Mouse (Mus musculus) 3134 (cell line): Measurements from ENCODE around the gene Ddx56.
"Not testable (repeated sequence)": the region's sequence is repeated elsewhere in the genome, so short reads cannot be mapped to it uniquely, and the experiment has no call there.

Experiments
- DNase-seq: peaks from one replicate; pipeline ENCODE4 v3.0.0-alpha.2; 2011; ENCODE audit warnings: low spot score; ENCODE audit not compliant: insufficient read length; ENCODE audit errors: extremely low read depth

The Ddx56 gene

DNA sequence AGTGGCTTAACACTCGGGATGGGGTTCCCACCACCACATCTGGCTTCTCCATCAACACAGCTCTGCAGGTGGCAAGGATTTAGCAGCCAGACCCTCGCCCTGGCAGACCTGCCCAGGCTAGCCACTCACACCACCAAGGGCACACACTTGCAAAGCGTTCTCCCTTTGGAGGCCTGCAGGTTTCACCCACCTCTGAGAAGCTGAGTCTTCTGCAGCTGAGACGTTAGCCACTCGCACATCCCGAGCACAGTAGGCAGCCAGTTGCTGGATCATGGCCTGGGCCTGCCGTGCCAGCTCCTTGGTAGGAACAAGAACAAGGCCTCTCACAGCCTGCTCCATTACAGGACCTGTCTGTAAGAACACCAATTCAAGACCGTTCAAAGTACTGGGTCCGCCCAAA lies 951 bp downstream of the Ddx56 start:
- DNase-seq = no peak

DNA sequence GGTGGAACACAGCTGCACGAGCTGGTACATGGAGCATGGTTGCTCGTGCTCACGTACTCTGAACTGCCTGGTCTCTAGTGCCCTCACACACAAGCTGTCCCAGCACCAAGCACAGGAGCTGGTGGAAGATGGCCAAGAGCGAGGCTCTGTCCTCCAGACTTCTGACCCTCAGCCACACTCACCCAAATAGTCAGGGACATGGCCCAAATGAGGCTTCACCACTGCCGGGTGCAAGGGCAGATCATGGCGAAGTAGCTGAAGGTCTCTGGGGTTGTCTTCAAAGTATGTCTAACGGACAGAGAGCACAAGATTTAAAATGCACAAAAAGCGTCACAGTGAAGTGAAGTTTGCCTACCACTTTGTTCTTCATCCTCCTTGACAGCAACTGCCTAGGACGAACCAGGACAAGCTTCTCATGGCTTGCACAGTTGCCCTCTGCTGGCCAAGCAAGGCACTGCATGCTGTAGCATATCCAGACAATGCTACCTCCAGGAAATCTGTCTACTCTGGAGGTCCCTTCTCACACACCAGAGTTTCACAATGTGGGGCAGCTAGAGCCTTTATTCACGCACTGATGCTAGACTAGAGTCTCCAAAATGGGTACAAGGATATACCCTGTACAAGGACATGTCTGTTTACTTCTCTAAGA lies 6.0 kb downstream of the Ddx56 start:
- no peak for DNase-seq

DNA sequence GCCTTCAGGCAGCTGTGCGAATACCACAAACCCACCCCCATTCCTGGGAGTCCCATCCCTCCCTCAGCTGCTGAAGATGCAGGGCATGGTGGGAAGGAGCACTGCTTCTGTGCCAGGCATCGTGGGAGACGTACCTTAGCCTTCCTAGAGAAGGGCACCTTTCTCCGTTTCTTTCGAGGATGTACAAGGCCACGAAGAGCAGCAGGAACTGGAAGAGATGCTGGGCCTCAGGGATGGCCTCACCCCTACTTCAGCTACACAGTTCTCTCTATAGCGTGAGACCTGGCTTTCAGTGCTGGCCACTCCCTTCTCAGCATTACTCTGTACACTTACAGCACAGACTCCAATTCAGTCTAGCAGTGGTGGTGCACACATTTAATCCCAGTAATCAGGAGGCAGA lies 8.2 kb downstream of the Ddx56 start:
- no peak for DNase-seq

DNA sequence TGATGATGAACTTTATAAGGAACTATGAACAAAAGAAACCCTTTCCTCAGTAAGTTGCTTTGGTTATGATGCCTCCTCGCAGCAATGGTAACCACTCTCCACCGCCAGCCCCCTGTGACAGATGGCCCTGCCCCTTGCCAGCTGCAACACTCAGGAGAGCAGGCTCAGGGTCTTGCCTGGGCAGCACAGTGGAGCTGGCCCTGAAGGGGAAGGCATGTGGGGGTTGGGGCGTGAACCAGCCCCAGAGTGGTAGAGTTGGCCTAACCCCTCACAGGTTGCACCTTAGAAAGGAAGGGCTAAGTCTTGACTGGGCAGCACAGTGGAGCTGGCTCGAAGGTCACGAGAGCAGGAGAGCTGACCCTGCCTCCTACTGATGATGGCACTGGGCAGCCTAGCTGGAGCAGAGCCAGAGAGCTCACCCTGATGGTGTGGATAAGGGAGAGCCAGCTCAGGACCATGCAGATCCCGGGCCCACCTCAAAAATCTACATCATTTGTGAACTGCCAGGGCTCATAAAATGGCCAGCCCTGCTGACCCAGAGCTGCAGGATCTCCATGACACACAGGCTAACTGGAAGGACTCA lies 11.0 kb downstream of the Ddx56 start:
- no peak for DNase-seq

DNA sequence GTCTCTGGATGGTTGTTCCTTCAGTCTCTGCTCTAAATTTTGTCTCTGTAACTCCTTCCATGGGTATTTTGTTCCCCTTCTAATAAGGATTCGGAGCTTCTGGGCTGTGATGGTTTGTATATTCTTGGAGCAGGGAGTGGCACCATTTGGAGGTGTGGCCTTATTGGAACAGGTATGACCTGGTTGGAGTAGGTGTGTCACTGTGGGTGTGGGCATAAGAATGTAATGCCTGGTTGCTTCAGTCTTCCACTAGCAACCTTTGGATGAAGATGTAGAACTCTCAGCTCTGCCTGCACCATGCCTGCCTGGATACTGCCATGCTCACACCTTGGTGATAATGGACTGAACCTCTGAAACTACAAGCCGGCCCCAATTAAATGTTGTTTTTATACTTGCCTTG lies 13.0 kb downstream of the Ddx56 start:
- DNase-seq = not testable (repeated sequence)

DNA sequence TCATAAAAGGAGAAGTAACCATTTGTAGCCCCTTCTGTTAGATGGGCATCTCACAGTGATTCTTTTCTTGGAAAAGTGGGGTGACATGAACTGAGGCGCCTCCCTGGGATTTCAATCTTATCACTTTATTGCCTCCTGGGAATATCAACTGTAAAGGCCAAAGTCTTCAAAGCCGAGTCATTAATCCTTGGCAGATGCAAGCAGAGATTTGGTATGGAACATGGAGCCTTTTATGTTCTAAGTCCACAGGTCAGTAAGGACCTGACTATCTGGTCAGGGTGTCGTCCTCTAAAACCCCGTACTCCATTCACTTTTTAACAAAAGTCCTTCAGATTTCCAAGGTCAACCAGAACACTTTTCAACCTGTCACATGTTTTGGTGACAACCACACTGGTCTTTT lies 14.7 kb downstream of the Ddx56 start:
- no peak for DNase-seq

DNA sequence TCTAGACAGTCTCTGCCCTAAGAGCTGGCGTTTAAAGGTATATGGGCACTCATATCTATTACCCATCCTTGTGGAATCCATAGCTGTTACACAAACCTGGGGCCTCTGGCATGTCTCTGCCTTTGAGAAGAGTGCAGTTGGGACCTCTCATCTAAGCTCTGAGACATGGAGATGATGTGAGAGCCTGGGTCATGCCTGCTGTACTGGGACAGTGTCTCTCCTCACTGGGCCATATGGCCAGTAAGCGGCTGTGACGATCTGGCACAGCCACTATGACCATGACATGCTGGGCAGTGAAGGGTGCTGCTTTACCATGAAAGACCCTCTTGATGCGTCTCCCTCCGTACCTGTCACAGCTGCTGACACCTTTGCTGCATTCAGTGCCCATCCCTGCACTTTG lies 15.3 kb downstream of the Ddx56 start:
- DNase-seq = no peak

DNA sequence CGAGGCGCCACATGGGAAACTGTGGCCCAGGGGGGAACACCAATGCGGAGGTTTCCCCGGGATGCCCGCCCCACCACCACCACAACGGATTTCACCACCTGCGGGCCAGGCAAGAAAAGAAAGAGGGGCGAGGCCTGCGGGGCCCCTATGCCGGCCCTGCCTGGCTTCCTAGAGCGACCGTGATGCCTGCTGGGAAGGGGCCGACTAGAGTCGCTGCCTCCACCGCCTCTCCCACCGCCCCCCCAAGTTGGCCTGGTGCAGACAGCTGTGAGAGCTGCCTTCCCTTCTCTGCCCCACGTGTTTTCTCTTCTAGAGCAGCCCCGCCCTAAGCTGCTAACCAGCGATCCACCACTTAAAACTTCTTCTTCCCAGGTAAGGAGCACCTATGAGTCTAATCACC lies 22.9 kb downstream of the Ddx56 start:
- no peak for DNase-seq

DNA sequence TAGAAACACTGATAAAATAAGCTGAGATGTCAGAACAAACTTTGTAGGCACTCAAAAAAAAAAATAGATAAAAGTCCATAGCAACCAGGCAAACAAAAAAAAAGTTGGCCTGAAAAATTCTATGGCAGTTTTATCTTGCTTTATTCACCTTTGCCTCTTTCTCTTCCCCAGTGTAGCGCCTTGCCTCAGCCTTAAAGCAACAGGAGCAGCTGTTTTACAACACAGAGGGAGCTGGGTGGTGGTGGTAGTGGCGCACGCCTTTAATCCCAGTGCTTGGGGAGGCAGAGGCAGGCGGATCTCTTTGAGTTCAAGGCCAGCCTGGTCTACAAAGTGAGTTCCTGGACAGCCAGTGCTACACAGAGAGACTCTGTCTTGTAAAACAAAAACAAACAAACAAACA lies 34.5 kb downstream of the Ddx56 start:
- no peak for DNase-seq

DNA sequence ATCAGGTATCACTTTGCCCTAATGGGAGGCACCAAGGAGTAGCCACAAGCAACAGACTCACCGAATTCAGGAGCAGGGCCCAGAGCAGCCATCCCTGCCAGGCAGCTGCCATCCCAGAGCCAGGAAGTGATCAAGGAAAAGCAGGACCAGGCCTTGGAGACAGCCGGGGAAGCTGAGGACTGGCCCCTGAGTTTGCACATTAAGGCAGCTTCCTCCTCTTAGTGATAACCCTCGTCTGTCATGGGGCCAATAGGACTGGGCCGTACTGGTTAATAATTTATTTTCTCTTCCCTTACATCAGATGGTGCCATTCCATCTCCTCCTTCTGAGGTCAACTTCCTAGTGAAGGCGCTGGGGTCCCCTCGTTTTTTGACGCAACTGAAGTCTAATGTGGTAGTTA lies 37.6 kb downstream of the Ddx56 start, which contains the start of gene Npc1l1:
Gene Npc1l1 (minus strand): TSS at position 132 of the 400 bp plus-strand sequence.
- DNase-seq = no peak

DNA sequence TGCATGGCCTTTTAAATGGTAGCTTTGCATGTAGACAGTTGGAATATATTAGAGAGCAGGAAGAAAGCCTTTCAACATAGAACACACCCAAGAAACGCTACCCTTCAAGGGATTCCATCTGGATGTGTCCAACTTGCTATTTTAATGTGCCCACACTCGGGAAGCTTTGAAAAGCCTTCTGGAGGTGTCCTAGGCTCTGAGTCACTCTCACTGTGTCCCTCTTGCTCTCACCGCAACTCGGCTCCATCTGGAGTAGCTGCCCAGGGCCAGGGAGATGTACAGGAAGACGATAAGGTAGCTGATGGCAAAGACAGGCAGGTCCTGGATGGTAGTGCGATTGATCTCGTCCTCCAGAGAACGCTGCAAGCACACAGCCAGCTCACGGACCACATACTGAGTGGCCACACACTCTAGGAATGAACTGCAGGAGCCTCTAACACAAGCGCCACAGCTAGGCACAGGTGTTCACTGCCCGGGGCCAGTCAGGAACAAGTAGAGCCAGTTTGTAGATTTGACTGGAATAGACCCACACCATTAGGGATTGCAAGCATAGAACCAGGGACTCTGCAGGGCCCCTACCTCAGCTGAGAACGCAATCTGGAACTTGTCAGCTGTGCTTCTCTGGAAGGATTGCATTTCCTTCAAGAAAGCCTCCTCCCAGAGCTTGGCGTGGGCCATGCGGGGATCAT lies 42.9 kb downstream of the Ddx56 start:
- no peak for DNase-seq

DNA sequence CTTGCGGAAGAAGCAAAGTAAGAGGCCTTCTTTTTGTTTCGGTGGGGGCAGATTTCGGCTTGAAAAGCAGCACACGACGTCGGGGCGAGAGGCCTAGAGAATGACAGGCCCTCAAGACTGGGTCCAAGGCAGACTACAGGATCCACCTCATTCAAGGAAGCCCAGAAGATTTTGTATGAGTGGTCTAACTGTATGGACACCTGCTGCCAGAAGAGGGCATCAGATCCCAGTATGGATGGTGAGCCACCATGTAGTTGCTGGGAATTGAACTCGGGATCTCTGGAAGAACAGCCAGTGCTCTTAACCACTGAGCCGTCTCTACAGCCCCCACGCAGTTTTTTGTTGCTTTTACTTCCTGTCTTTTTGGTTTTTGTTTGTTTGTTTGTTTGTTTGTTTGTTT lies 45.4 kb downstream of the Ddx56 start:
- DNase-seq = no peak

DNA sequence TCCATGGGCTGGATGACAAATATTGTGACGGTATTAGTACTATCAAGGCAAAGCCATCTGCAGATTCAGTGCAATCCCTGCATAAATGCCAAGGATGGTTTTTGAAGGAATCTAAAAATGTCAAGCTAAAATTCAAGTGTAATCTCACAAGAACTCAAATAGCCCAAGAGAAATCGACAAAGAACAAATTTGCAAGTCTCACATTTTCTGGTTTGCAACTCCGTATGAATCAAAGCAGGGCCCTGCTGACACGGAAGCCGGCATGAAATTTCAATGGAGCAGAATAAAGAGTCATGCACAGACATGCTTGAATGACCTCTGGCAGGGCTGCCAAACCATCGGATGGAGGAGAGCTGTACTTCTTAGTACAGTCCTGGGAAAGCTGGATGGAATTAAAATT lies 47.6 kb downstream of the Ddx56 start:
- DNase-seq = no peak

DNA sequence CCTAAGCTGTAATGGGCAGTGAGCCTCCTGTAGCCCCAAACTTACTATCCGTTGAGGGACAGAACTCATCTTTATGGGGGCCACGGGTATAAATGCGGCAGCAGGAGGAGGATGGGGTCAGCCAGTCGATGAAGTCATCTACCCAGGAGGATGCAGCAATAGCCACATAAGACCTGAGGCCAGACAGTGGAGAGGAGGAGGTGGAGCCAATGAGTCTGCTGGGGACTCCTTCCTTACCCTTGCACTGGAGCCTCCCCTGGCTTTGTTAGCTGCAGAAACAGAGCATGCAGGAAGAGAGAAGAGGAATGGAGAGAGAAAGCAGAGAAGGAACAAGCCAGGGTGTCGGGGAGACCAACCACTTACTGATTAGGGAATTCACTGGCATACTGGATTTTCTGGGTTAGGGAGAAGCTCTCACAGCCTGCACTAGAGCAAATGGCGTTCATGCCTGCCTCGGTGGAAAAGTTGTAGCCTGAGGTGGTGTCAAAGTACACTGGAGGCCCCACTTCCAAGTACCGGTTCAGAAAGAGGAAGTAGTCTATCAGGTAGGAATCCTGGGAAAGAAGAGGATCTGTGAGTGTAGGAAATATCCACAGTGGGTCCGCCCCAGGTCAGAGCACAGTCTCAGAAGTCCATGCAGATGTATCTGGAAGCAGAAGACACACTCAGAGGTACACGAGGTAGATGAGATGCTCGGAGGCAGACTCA lies 49.2 kb downstream of the Ddx56 start:
- DNase-seq = no peak

DNA sequence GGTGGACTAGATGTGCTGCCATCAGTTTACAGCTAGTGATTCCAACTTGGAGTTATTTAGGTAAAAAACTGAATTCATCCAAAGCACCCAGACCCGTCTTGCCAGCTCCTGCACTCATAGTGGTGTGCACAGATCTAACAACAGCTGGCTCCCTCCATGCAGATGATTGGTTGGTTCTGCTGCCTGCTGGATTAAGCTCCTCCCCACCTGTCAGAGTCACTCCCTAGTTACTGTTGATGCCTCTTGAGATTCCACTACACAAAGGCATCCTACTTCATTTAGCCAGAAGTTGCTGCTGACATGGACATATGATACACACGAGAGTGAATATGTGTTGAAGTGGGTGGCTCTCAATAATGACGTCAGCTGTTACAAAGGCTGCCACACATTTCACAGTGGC lies 50.7 kb downstream of the Ddx56 start:
- DNase-seq = no peak
